Mouse (Mus musculus): Measurements from ENCODE around the gene Kmt2c. TPM values are rescaled to one million over a fixed set of nuclear protein-coding genes. Genes with fewer than 3 reads are reported as not detected.
"Not testable (repeated sequence)": the region's sequence is repeated elsewhere in the genome, so short reads cannot be mapped to it uniquely, and the experiment has no call there.

The Kmt2c gene
- polyA plus RNA-seq, 1 experiment from 2014 or later: 18.7 TPM

- 92% methylated on average over 8 of the region's 8 CpGs for WGBS
- ATAC-seq (ENCODE audit: insufficient read depth, low FRiP score, low TSS enrichment) (no peak), DNase-seq (ENCODE audit: low spot score) (no peak)
- Histone ChIP-seq H3K27ac (ENCODE audit: low read depth, low read length) (no peak overlapping the region), H3K9me3 (ENCODE audit: control insufficient read depth, low read length) (no peaks in the 10 kb centered on the region), H3K27me3 (ENCODE audit: control insufficient read depth, insufficient read depth, low read length) (no peaks in the 10 kb centered on the region), H3K9ac (ENCODE audit: low read length) (no peak overlapping the region), H3K4me3 (ENCODE audit: low read depth, low read length) (no peak overlapping the region), H3K36me3 (ENCODE audit: control insufficient read depth, insufficient read depth, low read length) (peaks cover 7% of the 10 kb centered on the region), H3K4me2 (ENCODE audit: low read depth) (no peak overlapping the region), H3K4me1 (ENCODE audit: control insufficient read depth, insufficient read depth, low read length) (no peaks in the 10 kb centered on the region)
Observed at GRCm38 (mm10) chr5:25252825-25253544, 245.6 kb downstream of the Kmt2c start.

- Histone ChIP-seq H3K4me2 (ENCODE audit: low read depth) (no peak overlapping the region), H3K36me3 (ENCODE audit: control insufficient read depth, insufficient read depth, low read length) (peaks cover 7% of the 10 kb centered on the region), H3K27me3 (ENCODE audit: control insufficient read depth, insufficient read depth, low read length) (no peaks in the 10 kb centered on the region), H3K4me3 (ENCODE audit: low read depth, low read length) (no peak overlapping the region), H3K4me1 (ENCODE audit: control insufficient read depth, insufficient read depth, low read length) (no peaks in the 10 kb centered on the region), H3K27ac (ENCODE audit: low read depth, low read length) (no peak overlapping the region), H3K9me3 (ENCODE audit: control insufficient read depth, low read length) (no peaks in the 10 kb centered on the region), H3K9ac (ENCODE audit: low read length) (no peak overlapping the region)
- no peak for ATAC-seq (ENCODE audit: insufficient read depth, low FRiP score, low TSS enrichment)
- 94% methylated on average over 2 of the region's 2 CpGs for WGBS
- DNase-seq (ENCODE audit: low spot score): no peak
Observed at GRCm38 (mm10) chr5:25252423-25252822, 246.2 kb downstream of the Kmt2c start.

GRCm38 (mm10) chr5:25247036-25247435 is 251.5 kb downstream of the Kmt2c start:
- WGBS: 88% methylated on average over 3 of the region's 3 CpGs
- no peaks in the 10 kb centered on the region for H3K27me3 ChIP-seq (ENCODE audit: control insufficient read depth, insufficient read depth, low read length)
- no peaks in the 10 kb centered on the region for H3K4me1 ChIP-seq (ENCODE audit: control insufficient read depth, insufficient read depth, low read length)
- H3K4me2 ChIP-seq (ENCODE audit: low read depth): no peak overlapping the region
- no peaks in the 10 kb centered on the region for H3K9me3 ChIP-seq (ENCODE audit: control insufficient read depth, low read length)
- peaks cover 2% of the 10 kb centered on the region; the same call in 1 of the 2 replicates for H3K36me3 ChIP-seq (ENCODE audit: control insufficient read depth, insufficient read depth, low read length)
- H3K9ac ChIP-seq (ENCODE audit: low read length): no peak overlapping the region
- no peak overlapping the region for H3K4me3 ChIP-seq (ENCODE audit: low read depth, low read length)
- no peak for ATAC-seq (ENCODE audit: insufficient read depth, low FRiP score, low TSS enrichment)
- DNase-seq (ENCODE audit: low spot score): no peak
- H3K27ac ChIP-seq (ENCODE audit: low read depth, low read length): no peak overlapping the region

- H3K9me3 ChIP-seq (ENCODE audit: control insufficient read depth, low read length): no peaks in the 10 kb centered on the region
- no peak overlapping the region for H3K27ac ChIP-seq (ENCODE audit: low read depth, low read length)
- no peaks in the 10 kb centered on the region for H3K36me3 ChIP-seq (ENCODE audit: control insufficient read depth, insufficient read depth, low read length)
- H3K4me3 ChIP-seq (ENCODE audit: low read depth, low read length): no peak overlapping the region
- no peak overlapping the region for H3K4me2 ChIP-seq (ENCODE audit: low read depth)
- 89% methylated on average over 1 of the region's 1 CpGs for WGBS
- H3K9ac ChIP-seq (ENCODE audit: low read length): no peak overlapping the region
- H3K4me1 ChIP-seq (ENCODE audit: control insufficient read depth, insufficient read depth, low read length): no peaks in the 10 kb centered on the region
- no peaks in the 10 kb centered on the region for H3K27me3 ChIP-seq (ENCODE audit: control insufficient read depth, insufficient read depth, low read length)
- DNase-seq (ENCODE audit: low spot score) (no peak), ATAC-seq (ENCODE audit: insufficient read depth, low FRiP score, low TSS enrichment) (no peak)
Observed at GRCm38 (mm10) chr5:25246473-25246865, 252.1 kb downstream of the Kmt2c start.

GRCm38 (mm10) chr5:25245806-25246472 is 252.6 kb downstream of the Kmt2c start:
- WGBS: 92% methylated on average over 10 of the region's 10 CpGs
- no peaks in the 10 kb centered on the region for H3K36me3 ChIP-seq (ENCODE audit: control insufficient read depth, insufficient read depth, low read length)
- no peak overlapping the region for H3K4me3 ChIP-seq (ENCODE audit: low read depth, low read length)
- no peak overlapping the region for H3K4me2 ChIP-seq (ENCODE audit: low read depth)
- no peak for ATAC-seq (ENCODE audit: insufficient read depth, low FRiP score, low TSS enrichment)
- no peaks in the 10 kb centered on the region for H3K27me3 ChIP-seq (ENCODE audit: control insufficient read depth, insufficient read depth, low read length)
- no peak overlapping the region for H3K27ac ChIP-seq (ENCODE audit: low read depth, low read length)
- DNase-seq (ENCODE audit: low spot score): no peak
- no peaks in the 10 kb centered on the region for H3K9me3 ChIP-seq (ENCODE audit: control insufficient read depth, low read length)
- no peaks in the 10 kb centered on the region for H3K4me1 ChIP-seq (ENCODE audit: control insufficient read depth, insufficient read depth, low read length)
- H3K9ac ChIP-seq (ENCODE audit: low read length): no peak overlapping the region

GRCm38 (mm10) chr5:25243101-25243500 is 255.5 kb downstream of the Kmt2c start:
- Histone ChIP-seq H3K4me2 (ENCODE audit: low read depth) (no peak overlapping the region), H3K9me3 (ENCODE audit: control insufficient read depth, low read length) (no peaks in the 10 kb centered on the region), H3K36me3 (ENCODE audit: control insufficient read depth, insufficient read depth, low read length) (no peaks in the 10 kb centered on the region), H3K9ac (ENCODE audit: low read length) (no peak overlapping the region), H3K27me3 (ENCODE audit: control insufficient read depth, insufficient read depth, low read length) (no peaks in the 10 kb centered on the region), H3K4me3 (ENCODE audit: low read depth, low read length) (no peak overlapping the region), H3K4me1 (ENCODE audit: control insufficient read depth, insufficient read depth, low read length) (no peaks in the 10 kb centered on the region), H3K27ac (ENCODE audit: low read depth, low read length) (no peak overlapping the region)
- ATAC-seq (ENCODE audit: insufficient read depth, low FRiP score, low TSS enrichment) (no peak), DNase-seq (ENCODE audit: low spot score) (no peak)
- WGBS: 88% methylated on average over 6 of the region's 6 CpGs

GRCm38 (mm10) chr5:25224377-25224776 is 274.2 kb downstream of the Kmt2c start:
- not testable (repeated sequence) for H3K4me1 ChIP-seq (ENCODE audit: control insufficient read depth, insufficient read depth, low read length); H3K4me3 ChIP-seq (ENCODE audit: low read depth, low read length); DNase-seq (ENCODE audit: low spot score); H3K27me3 ChIP-seq (ENCODE audit: control insufficient read depth, insufficient read depth, low read length); H3K36me3 ChIP-seq (ENCODE audit: control insufficient read depth, insufficient read depth, low read length); H3K27ac ChIP-seq (ENCODE audit: low read depth, low read length); H3K9me3 ChIP-seq (ENCODE audit: control insufficient read depth, low read length); ATAC-seq (ENCODE audit: insufficient read depth, low FRiP score, low TSS enrichment); H3K9ac ChIP-seq (ENCODE audit: low read length); H3K4me2 ChIP-seq (ENCODE audit: low read depth)
- whole genome bisulfite sequencing: 97% methylated on average over 1 of the region's 1 CpGs

GRCm38 (mm10) chr5:25222752-25223702 is 275.6 kb downstream of the Kmt2c start, which contains the start of gene E130116L18Rik:
Gene E130116L18Rik, minus strand, starts transcription at chr5:25223153.
- peak within 1 kb of the TSS; percentile 89 for H3K9ac ChIP-seq (ENCODE audit: low read length)
- H3K4me3 ChIP-seq (ENCODE audit: low read depth, low read length): peak within 1 kb of the TSS; percentile 72
- peak within 1 kb of the TSS; percentile 51 for H3K4me2 ChIP-seq (ENCODE audit: low read depth)
- H3K27me3 ChIP-seq (ENCODE audit: control insufficient read depth, insufficient read depth, low read length): no peaks in the 10 kb centered on the region
- 5% methylated on average over 72 of the region's 72 CpGs for WGBS
- H3K36me3 ChIP-seq (ENCODE audit: control insufficient read depth, insufficient read depth, low read length): no peaks in the 10 kb centered on the region
- H3K9me3 ChIP-seq (ENCODE audit: control insufficient read depth, low read length): no peaks in the 10 kb centered on the region
- peak within 1 kb of the TSS; percentile 80 for H3K27ac ChIP-seq (ENCODE audit: low read depth, low read length)
- peaks cover 4% of the 10 kb centered on the region; the same call in 1 of the 2 replicates for H3K4me1 ChIP-seq (ENCODE audit: control insufficient read depth, insufficient read depth, low read length)
- DNase-seq (ENCODE audit: low spot score) (peak; percentile 91), ATAC-seq (ENCODE audit: insufficient read depth, low FRiP score, low TSS enrichment) (peak; percentile 98)

All from neural tube, embryonic 11.5 days (tissue).